ENCODE assay signal across 8 mouse cellular contexts in the genomic region with DNA sequence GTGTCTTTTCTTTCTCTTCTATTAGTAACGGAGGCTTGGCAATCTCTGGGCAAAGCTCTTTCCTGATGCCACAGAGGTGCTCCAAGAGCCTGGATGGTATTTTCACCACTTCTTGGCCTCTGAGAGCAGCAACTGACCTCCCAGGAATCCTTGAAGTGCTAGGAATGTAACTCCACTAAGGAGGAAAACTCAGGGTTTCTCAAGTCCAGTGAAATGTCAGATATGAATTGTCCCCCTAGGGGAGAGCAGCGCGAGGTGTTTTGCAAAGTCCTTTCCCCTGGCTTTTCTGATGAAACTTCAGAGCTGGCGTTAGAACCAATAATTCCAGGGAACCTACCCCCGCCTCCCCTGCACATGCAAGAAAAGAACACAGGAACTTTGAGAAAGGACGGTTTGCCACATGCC. TPM values are rescaled to one million over a fixed set of nuclear protein-coding genes. Genes with fewer than 3 reads are reported as not detected.
DNase-seq lines count a peak whose midpoint lies in the region; ATAC-seq and TF ChIP-seq lines count a peak whose summit lies in the region.

No protein-coding gene starts in this region.

- peak overlapping the region; percentile 36; the same call in 1 of the 2 replicates for H3K9ac ChIP-seq in kidney, postnatal 0 days (ENCODE audit: low read depth, low read length)
- H3K9ac ChIP-seq in liver, embryonic 12.5 days = no peak overlapping the region
- H3K9ac ChIP-seq in stomach, embryonic 14.5 days (replicated peaks; ENCODE audit: low read depth, low read length) = no peak overlapping the region

- no peaks in the 10 kb centered on the region for H3K27me3 ChIP-seq in kidney, postnatal 0 days (ENCODE audit: insufficient read depth, low read length)
- peaks cover 22% of the 10 kb centered on the region for H3K27me3 ChIP-seq in liver, embryonic 12.5 days (replicated peaks)
- no peaks in the 10 kb centered on the region for H3K27me3 ChIP-seq in stomach, embryonic 14.5 days (ENCODE audit: control insufficient read depth, insufficient read depth, low read length)

- ATAC-seq in kidney, postnatal 0 days (replicated peaks; ENCODE audit: low FRiP score, low read depth) = no peak
- no peak for ATAC-seq in liver, embryonic 12.5 days
- ATAC-seq in stomach, embryonic 14.5 days (ENCODE audit: insufficient number of reproducible peaks, insufficient read depth, low FRiP score, low read depth) = no peak

- H3K4me1 ChIP-seq in kidney, postnatal 0 days (replicated peaks; ENCODE audit: insufficient read depth, low read length) = 0 out of 2 replicates have a peak, but pooled peaks cover 12% of the 10 kb centered on the region
- peaks cover 33% of the 10 kb centered on the region for H3K4me1 ChIP-seq in liver, embryonic 12.5 days
- H3K4me1 ChIP-seq in stomach, embryonic 14.5 days (ENCODE audit: control insufficient read depth, insufficient read depth, low read length) = peaks cover 9% of the 10 kb centered on the region

- H3K9me3 ChIP-seq in kidney, postnatal 0 days (replicated peaks; ENCODE audit: low read length) = no peaks in the 10 kb centered on the region
- no peaks in the 10 kb centered on the region for H3K9me3 ChIP-seq in liver, embryonic 12.5 days (replicated peaks)
- H3K9me3 ChIP-seq in stomach, embryonic 14.5 days (ENCODE audit: control insufficient read depth, low read depth, low read length) = no peaks in the 10 kb centered on the region

- H3K4me3 ChIP-seq in kidney, postnatal 0 days (replicated peaks; ENCODE audit: low read depth, low read length) = no peak overlapping the region
- H3K4me3 ChIP-seq in liver, embryonic 12.5 days = no peak overlapping the region
- 0 out of 2 replicates have a peak overlapping the region, but pooled peaks have one; percentile 8 for H3K4me3 ChIP-seq in stomach, embryonic 14.5 days (ENCODE audit: low read depth, low read length)

- peak; percentile 15; the same call in 1 of the 2 replicates for TF ChIP-seq CTCF in kidney, postnatal 0 days (IDR thresholded peaks at IDR 0.05; ENCODE audit: low read depth)

- peak; percentile 54 for DNase-seq in adrenal gland, postnatal 10 days
- DNase-seq in adrenal gland, adult 18-20 months (ENCODE audit: low spot score in 2 of 2) = no peak
- DNase-seq in kidney, postnatal 0 days (ENCODE audit: low spot score) = peak; percentile 49
- no peak for DNase-seq in kidney, adult 18-20 months
- no peak for DNase-seq in left cerebral cortex, adult 11 months (ENCODE audit: low spot score)
- no peak for DNase-seq in spleen, adult 12 weeks (ENCODE audit: low spot score)

- H3K27ac ChIP-seq in kidney, postnatal 0 days = peak overlapping the region; percentile 63
- H3K27ac ChIP-seq in liver, embryonic 12.5 days = no peak overlapping the region
- no peak overlapping the region for H3K27ac ChIP-seq in stomach, embryonic 14.5 days (ENCODE audit: low read length)

- no peaks in the 10 kb centered on the region for H3K36me3 ChIP-seq in kidney, postnatal 0 days (ENCODE audit: insufficient read depth, low read length)
- H3K36me3 ChIP-seq in liver, embryonic 12.5 days = no peaks in the 10 kb centered on the region
- no peaks in the 10 kb centered on the region for H3K36me3 ChIP-seq in stomach, embryonic 14.5 days (ENCODE audit: control insufficient read depth, insufficient read depth, low read length)

- H3K4me2 ChIP-seq in kidney, postnatal 0 days (ENCODE audit: low read length) = peak overlapping the region; percentile 38
- H3K4me2 ChIP-seq in liver, embryonic 12.5 days = peak overlapping the region; percentile 15; the same call in 1 of the 2 replicates
- peak overlapping the region; percentile 14; the same call in 1 of the 2 replicates for H3K4me2 ChIP-seq in stomach, embryonic 14.5 days (replicated peaks; ENCODE audit: low read depth, low read length)

- 28% methylated on average over 6 of the region's 6 CpGs for WGBS in kidney, postnatal 0 days
- WGBS in liver, embryonic 12.5 days (ENCODE audit: insufficient replicate concordance) = 44% methylated on average over 6 of the region's 6 CpGs
- 30% methylated on average over 6 of the region's 6 CpGs for WGBS in stomach, embryonic 14.5 days

RNA-seq across cellular contexts. Expression of a gene that starts 3.7 kb away (rescaled TPM):
- 10 to 100 TPM; 36.7 to 49.2 TPM for total RNA-seq in adrenal gland, postnatal 10 days (2021)
- 10 to 100 TPM; 56.1 to 70.7 TPM for total RNA-seq in adrenal gland, adult 18-20 months (2021)
- 10.4 and 12.1 TPM in 2 replicates for polyA plus RNA-seq in kidney, postnatal 0 days (2015; fragmentation: Nextera tagmentation; extraction: Ambion mirVana)
- polyA plus RNA-seq in liver, embryonic 12.5 days (2016; fragmentation: Nextera tagmentation; extraction: Ambion mirVana) = 6.1 and 6.8 TPM in 2 replicates
- polyA plus RNA-seq in stomach, embryonic 14.5 days (2014; fragmentation: Nextera tagmentation; extraction: Ambion mirVana) = 11.3 and 11.8 TPM in 2 replicates

RNA-seq across cellular contexts. Expression of a gene that starts 16.2 kb away (rescaled TPM):
- total RNA-seq in adrenal gland, postnatal 10 days (2021) = 10 to 100 TPM; 11.1 to 13.5 TPM
- 10 to 100 TPM; 10.6 to 11.8 TPM for total RNA-seq in adrenal gland, adult 18-20 months (2021)
- 5.2 and 6.6 TPM in 2 replicates for polyA plus RNA-seq in kidney, postnatal 0 days (2015; fragmentation: Nextera tagmentation; extraction: Ambion mirVana)
- polyA plus RNA-seq in liver, embryonic 12.5 days (2016; fragmentation: Nextera tagmentation; extraction: Ambion mirVana) = 1.2 and 1.7 TPM in 2 replicates
- 6.5 and 8.2 TPM in 2 replicates for polyA plus RNA-seq in stomach, embryonic 14.5 days (2014; fragmentation: Nextera tagmentation; extraction: Ambion mirVana)

Comparison
In these comparisons a context has a peak if more than half of its experiments do, and no peak if none do; other contexts are left out.
1. DNase-seq: peak in adrenal gland, postnatal 10 days (single experiment) and kidney, postnatal 0 days (single experiment); none in adrenal gland, adult 18-20 months (0 of 2), kidney, adult 18-20 months (single experiment), left cerebral cortex, adult 11 months (single experiment) and spleen, adult 12 weeks (single experiment).
2. Peak in every context shown above with its lines, with median percentiles within 50 percentile points of each other: H3K4me2 ChIP-seq.